7 mouse cellular contexts compared by ENCODE assay signal in genomic region chr15:80800201-80800600, GRCm38 (mm10).
DNase-seq lines count a peak whose midpoint lies in the region; ATAC-seq and TF ChIP-seq lines count a peak whose summit lies in the region.

No protein-coding gene starts in this region.

- no peaks in the 10 kb centered on the region for H3K27me3 ChIP-seq in lung, postnatal 0 days (replicated peaks; ENCODE audit: insufficient read depth, low read length)
- no peaks in the 10 kb centered on the region for H3K27me3 ChIP-seq in forebrain, embryonic 12.5 days
- no peaks in the 10 kb centered on the region for H3K27me3 ChIP-seq in liver, embryonic 11.5 days (replicated peaks; ENCODE audit: control insufficient read depth, insufficient read depth, low read length)
- H3K27me3 ChIP-seq in stomach, postnatal 0 days (ENCODE audit: control insufficient read depth, insufficient read depth, low read length): no peaks in the 10 kb centered on the region

- peak overlapping the region; percentile 50; the same call in 1 of the 2 replicates for H3K4me3 ChIP-seq in lung, postnatal 0 days (ENCODE audit: low read depth, low read length)
- H3K4me3 ChIP-seq in forebrain, embryonic 12.5 days (replicated peaks): peak overlapping the region; percentile 57
- H3K4me3 ChIP-seq in liver, embryonic 11.5 days (ENCODE audit: low read depth, low read length): peak overlapping the region; percentile 68
- H3K4me3 ChIP-seq in stomach, postnatal 0 days (ENCODE audit: low read depth, low read length): peak overlapping the region; percentile 52

- no peak overlapping the region for H3K27ac ChIP-seq in lung, postnatal 0 days (ENCODE audit: low read length)
- no peak overlapping the region for H3K27ac ChIP-seq in forebrain, embryonic 12.5 days
- no peak overlapping the region for H3K27ac ChIP-seq in liver, embryonic 11.5 days (ENCODE audit: low read depth, low read length)
- H3K27ac ChIP-seq in stomach, postnatal 0 days (replicated peaks): no peak overlapping the region

- no peak for ATAC-seq in lung, postnatal 0 days
- ATAC-seq in forebrain, embryonic 12.5 days (ENCODE audit: low FRiP score): no peak
- no peak for ATAC-seq in liver, embryonic 11.5 days (replicated peaks; ENCODE audit: low FRiP score)
- ATAC-seq in stomach, postnatal 0 days (ENCODE audit: low FRiP score, low TSS enrichment): no peak

- no peak for DNase-seq in lung, postnatal 0 days (ENCODE audit: low spot score)
- DNase-seq in lung, postnatal 25 days (ENCODE audit: low spot score): no peak
- no peak for DNase-seq in liver, embryonic 11.5 days (ENCODE audit: low spot score)
- no peak for DNase-seq in stomach, postnatal 0 days (ENCODE audit: low spot score)
- DNase-seq in urinary bladder, adult 18-20 months (ENCODE audit: low spot score in 2 of 2): no peak
- DNase-seq in thymus, adult 18-20 months: no peak

- no peaks in the 10 kb centered on the region for H3K36me3 ChIP-seq in lung, postnatal 0 days (ENCODE audit: insufficient read depth, low read length)
- no peaks in the 10 kb centered on the region for H3K36me3 ChIP-seq in forebrain, embryonic 12.5 days (replicated peaks)
- no peaks in the 10 kb centered on the region for H3K36me3 ChIP-seq in liver, embryonic 11.5 days (ENCODE audit: control insufficient read depth, insufficient read depth, low read length)
- no peaks in the 10 kb centered on the region for H3K36me3 ChIP-seq in stomach, postnatal 0 days (ENCODE audit: control insufficient read depth, insufficient read depth, low read length)

- TF ChIP-seq EP300 in lung, postnatal 0 days (IDR thresholded peaks at IDR 0.05): no peak
- TF ChIP-seq EP300 in stomach, postnatal 0 days (optimal IDR thresholded peaks at IDR 0.05): no peak

- H3K9ac ChIP-seq in lung, postnatal 0 days (replicated peaks; ENCODE audit: low read depth): no peak overlapping the region
- H3K9ac ChIP-seq in forebrain, embryonic 12.5 days: no peak overlapping the region
- H3K9ac ChIP-seq in liver, embryonic 11.5 days (ENCODE audit: low read depth, low read length): peak overlapping the region; percentile 54
- no peak overlapping the region for H3K9ac ChIP-seq in stomach, postnatal 0 days (ENCODE audit: low read length)

- peak overlapping the region; percentile 63 for H3K4me2 ChIP-seq in lung, postnatal 0 days (replicated peaks; ENCODE audit: low read depth, low read length)
- H3K4me2 ChIP-seq in forebrain, embryonic 12.5 days: peak overlapping the region; percentile 65
- peak overlapping the region; percentile 67 for H3K4me2 ChIP-seq in liver, embryonic 11.5 days
- peak overlapping the region; percentile 47 for H3K4me2 ChIP-seq in stomach, postnatal 0 days (replicated peaks; ENCODE audit: low read depth)

- 28% methylated on average over 3 of the region's 3 CpGs for WGBS in lung, postnatal 0 days
- 1% methylated on average over 3 of the region's 3 CpGs for whole genome bisulfite sequencing in forebrain, embryonic 12.5 days
- 27% methylated on average over 3 of the region's 3 CpGs for WGBS in liver, embryonic 11.5 days
- WGBS in stomach, postnatal 0 days: 18% methylated on average over 3 of the region's 3 CpGs

- H3K9me3 ChIP-seq in lung, postnatal 0 days (ENCODE audit: low read length): no peaks in the 10 kb centered on the region
- no peaks in the 10 kb centered on the region for H3K9me3 ChIP-seq in forebrain, embryonic 12.5 days
- no peaks in the 10 kb centered on the region for H3K9me3 ChIP-seq in liver, embryonic 11.5 days (ENCODE audit: control insufficient read depth, low read length)
- H3K9me3 ChIP-seq in stomach, postnatal 0 days (ENCODE audit: control insufficient read depth, low read length): no peaks in the 10 kb centered on the region

- peaks cover 5% of the 10 kb centered on the region; the same call in 1 of the 2 replicates for H3K4me1 ChIP-seq in lung, postnatal 0 days (ENCODE audit: insufficient read depth, low read depth, low read length)
- peaks cover 42% of the 10 kb centered on the region for H3K4me1 ChIP-seq in forebrain, embryonic 12.5 days
- H3K4me1 ChIP-seq in liver, embryonic 11.5 days (replicated peaks; ENCODE audit: control insufficient read depth, insufficient read depth, low read length): peaks cover 40% of the 10 kb centered on the region
- peaks cover 4% of the 10 kb centered on the region; the same call in 1 of the 2 replicates for H3K4me1 ChIP-seq in stomach, postnatal 0 days (replicated peaks; ENCODE audit: control insufficient read depth, insufficient read depth)

- TF ChIP-seq CTCF in lung, postnatal 0 days (IDR thresholded peaks at IDR 0.05): no peak
- no peak for TF ChIP-seq CTCF in stomach, postnatal 0 days (IDR thresholded peaks at IDR 0.05; ENCODE audit: low read depth)
